Mouse (Mus musculus): ENCODE measurements around the gene Vsig1. TPM values are rescaled to one million over a fixed set of nuclear protein-coding genes. Genes with fewer than 3 reads are reported as not detected.

Gene Vsig1
- total RNA-seq, 2 experiments from 2014 or later = not detected

DNA sequence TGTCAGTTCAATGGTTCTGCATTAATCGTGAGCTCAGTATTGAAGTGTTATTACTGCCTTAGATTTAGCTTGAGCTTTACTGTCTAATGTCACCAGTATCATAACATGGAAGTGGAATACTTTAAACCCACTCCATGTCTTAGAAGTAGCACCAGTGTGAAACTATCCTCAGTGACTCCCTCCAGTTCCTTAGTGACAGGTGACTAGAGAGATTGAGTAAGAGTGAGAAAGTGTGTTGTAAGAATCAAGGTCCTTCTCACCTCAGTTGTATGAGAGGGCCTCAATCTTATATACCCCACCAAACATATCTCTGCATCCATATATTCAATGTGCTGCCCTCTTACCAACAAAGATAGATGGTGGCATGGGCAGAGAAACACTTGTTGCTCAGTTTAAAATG lies 71.5 kb downstream of the Vsig1 start:
- Histone ChIP-seq H3K27ac (no peak overlapping the region), H3K4me3 (no peak overlapping the region)
- TF ChIP-seq CTCF (IDR thresholded peaks at IDR 0.05) = no peak
- intact Hi-C loops (cut with DNase I) = no loop called here
- no peak for DNase-seq (ENCODE audit: extremely low spot score in 1 of 2, low spot score in 2 of 2)

- no peak overlapping the region for H3K27ac ChIP-seq
- no peak for TF ChIP-seq CTCF (IDR thresholded peaks at IDR 0.05)
- peak in 1 of 2 experiments; percentile 13 for DNase-seq (ENCODE audit: extremely low spot score in 1 of 2, low spot score in 2 of 2)
- H3K4me3 ChIP-seq = no peak overlapping the region
- intact Hi-C loops (cut with DNase I) = no loop called here
Observed at GRCm38 (mm10) chrX:140979546-140979945, 72.1 kb downstream of the Vsig1 start.

GRCm38 (mm10) chrX:140980163-140980562 lies 72.8 kb downstream of the Vsig1 start:
- intact Hi-C loops (cut with DNase I) = no loop called here
- no peak for DNase-seq (ENCODE audit: extremely low spot score in 1 of 2, low spot score in 2 of 2)
- H3K27ac ChIP-seq = no peak overlapping the region
- no peak overlapping the region for H3K4me3 ChIP-seq
- TF ChIP-seq CTCF (IDR thresholded peaks at IDR 0.05) = no peak

DNA sequence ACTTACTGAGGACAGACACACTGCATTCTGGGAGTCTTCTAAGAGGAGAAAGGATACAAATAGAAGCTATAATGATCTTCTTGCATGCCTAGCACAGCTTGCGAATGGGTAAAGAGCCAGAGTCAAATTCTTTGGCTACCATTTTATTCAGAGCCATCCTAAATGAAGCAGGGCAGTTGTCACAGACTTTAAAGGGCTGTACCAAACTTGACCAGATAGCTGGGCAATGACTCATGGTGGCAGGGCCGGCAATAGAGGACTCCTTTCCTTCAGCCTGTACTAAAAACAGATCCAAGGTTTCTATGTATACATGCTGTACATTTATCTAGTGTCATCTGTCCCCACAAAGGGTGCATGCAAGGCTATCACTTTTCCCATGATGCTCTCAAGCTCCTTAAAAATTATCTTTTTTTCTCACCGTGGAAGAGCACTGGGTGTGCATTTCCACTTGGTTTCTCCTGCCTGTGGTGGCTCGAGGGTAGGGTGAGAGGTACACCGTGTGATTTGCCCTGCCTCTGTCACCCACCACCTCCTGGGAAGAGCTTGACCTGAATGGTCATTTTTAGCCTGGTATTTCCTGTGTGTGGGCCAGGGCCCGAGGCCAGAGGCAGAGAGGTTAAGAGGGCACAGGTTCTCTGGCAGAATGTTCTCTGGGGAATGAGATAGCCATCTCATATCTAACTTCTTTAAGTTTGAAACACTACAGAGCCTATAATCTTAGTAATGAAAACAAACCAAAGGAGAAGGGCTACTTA lies 76.0 kb downstream of the Vsig1 start:
- no peak for TF ChIP-seq CTCF (IDR thresholded peaks at IDR 0.05)
- no peak for DNase-seq (ENCODE audit: extremely low spot score in 1 of 2, low spot score in 2 of 2)
- H3K4me3 ChIP-seq = no peak overlapping the region
- intact Hi-C loops (cut with DNase I) = no loop called here
- no peak overlapping the region for H3K27ac ChIP-seq

DNA sequence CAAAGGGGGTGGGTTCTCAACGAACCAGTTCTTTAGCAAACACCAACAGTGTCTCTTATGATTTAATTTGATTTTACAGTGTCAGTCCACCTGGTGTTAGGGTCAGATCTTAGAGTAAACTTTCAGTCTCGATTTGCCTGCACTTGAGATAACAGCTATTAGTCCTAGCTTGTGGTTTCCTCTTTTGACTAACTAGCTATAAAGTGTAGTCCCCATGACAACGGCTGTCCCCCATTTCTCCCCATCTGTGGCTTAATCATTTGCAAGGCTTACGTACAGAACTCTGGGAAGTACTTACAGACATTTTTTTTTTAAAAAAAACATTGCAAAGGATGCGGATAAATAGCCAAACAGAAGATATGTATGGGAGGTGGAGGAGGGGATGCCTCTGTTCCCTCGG lies 77.4 kb downstream of the Vsig1 start:
- DNase-seq (ENCODE audit: extremely low spot score in 1 of 2, low spot score in 2 of 2) = no peak
- no peak for TF ChIP-seq CTCF (IDR thresholded peaks at IDR 0.05)
- intact Hi-C loops (cut with DNase I) = no loop called here
- H3K4me3 ChIP-seq = no peak overlapping the region
- H3K27ac ChIP-seq = no peak overlapping the region

GRCm38 (mm10) chrX:140985256-140985655 lies 77.8 kb downstream of the Vsig1 start:
- intact Hi-C loops (cut with DNase I) = no loop called here
- Histone ChIP-seq H3K4me3 (no peak overlapping the region), H3K27ac (no peak overlapping the region)
- DNase-seq (ENCODE audit: extremely low spot score in 1 of 2, low spot score in 2 of 2) = no peak
- TF ChIP-seq CTCF (IDR thresholded peaks at IDR 0.05) = no peak

Other genes starting within 250 kb of the Vsig1 start
- 10 to 100 TPM; 23.0 to 24.4 TPM for gene Mid2, start 243.0 kb upstream of the Vsig1 start, total RNA-seq (2021)
- not detected for gene Tex13b, start 94.2 kb upstream of the Vsig1 start, total RNA-seq (2021)
- gene Psmd10, start 49.1 kb downstream of the Vsig1 start, total RNA-seq (2021) = 10 to 100 TPM; 18.9 to 20.6 TPM
- gene Atg4a, start 49.3 kb downstream of the Vsig1 start, total RNA-seq (2021) = 1 to 10 TPM; 7.9 to 8.7 TPM

Data from left cerebral cortex, adult 2 months (tissue).